Mouse (Mus musculus) CH12.LX (cell line): Measurements from ENCODE around the gene Bola3. TPM values are rescaled to one million over a fixed set of nuclear protein-coding genes. Genes with fewer than 3 reads are reported as not detected.

Experiments
- DNase-seq: peaks from one replicate; pipeline ENCODE4 v3.0.0-alpha.2; 2013; ENCODE audit errors: extremely low read depth
- H3K27ac ChIP-seq: 2 replicates; pipeline ENCODE4 v1.5.1; 2012; ENCODE audit warnings: low read depth, mild to moderate bottlenecking, control low read depth, moderate library complexity; ENCODE audit not compliant: insufficient read depth
- H3K27me3 ChIP-seq: replicated peaks from 2 replicates; pipeline ENCODE3; 2012; ENCODE audit warnings: inconsistent platforms
- H3K36me3 ChIP-seq, 2 experiments: replicated peaks in 1 of 2; 2 replicates each; pipeline versions ENCODE3 to v1.6.1; 2012; ENCODE audit warnings: inconsistent platforms in 1 of 2, low read length in 1 of 2, mild to moderate bottlenecking in 1 of 2, mixed read lengths in 1 of 2, moderate library complexity in 1 of 2; ENCODE audit not compliant: control insufficient read depth in 1 of 2, insufficient read depth in 1 of 2
- H3K4me1 ChIP-seq, 2 experiments: 2 replicates each; pipeline ENCODE4 v1.6.1; 2012; ENCODE audit warnings: inconsistent platforms in 1 of 2, moderate library complexity in 1 of 2; ENCODE audit not compliant: insufficient read depth in 2 of 2, control insufficient read depth in 1 of 2
- H3K4me2 ChIP-seq: 2 replicates; pipeline ENCODE4 v1.6.1; 2012; ENCODE audit warnings: low read depth, mild to moderate bottlenecking, control low read depth; ENCODE audit not compliant: poor library complexity, insufficient read depth, severe bottlenecking
- H3K4me3 ChIP-seq, 3 experiments: fragments of 150-350 bp in 1 of 3; sonication (generic) in 1 of 3; replicated peaks in 1 of 3; 2 replicates each; pipeline versions ENCODE3 to v1.5.1; 2011 to 2012; ENCODE audit warnings: low read depth in 2 of 3, low read length in 2 of 3, mild to moderate bottlenecking in 2 of 3, moderate library complexity in 2 of 3, control low read depth in 1 of 3, improper control_type of control experiment in 1 of 3, inconsistent platforms in 1 of 3, mixed read lengths in 1 of 3; ENCODE audit not compliant: poor library complexity in 1 of 3
- H3K79me2 ChIP-seq: replicated peaks from 2 replicates; pipeline ENCODE4 v1.6.1; 2012; ENCODE audit warnings: mild to moderate bottlenecking, moderate library complexity; ENCODE audit not compliant: control insufficient read depth, poor library complexity, insufficient read depth, severe bottlenecking; ENCODE audit errors: extremely low read depth
- H3K9ac ChIP-seq: 2 replicates; pipeline ENCODE4 v1.6.1; 2012; ENCODE audit warnings: low read depth, mild to moderate bottlenecking, control low read depth, moderate library complexity; ENCODE audit not compliant: insufficient read depth
- H3K9me3 ChIP-seq: replicated peaks from 2 replicates; pipeline ENCODE3; 2012; ENCODE audit warnings: low read length, inconsistent platforms, mixed read lengths
- BHLHE40 ChIP-seq: IDR thresholded peaks from 2 replicates; pipeline ENCODE4 v1.6.1; 2011; ENCODE audit warnings: mild to moderate bottlenecking, low read depth, low read length, improper control_type of control experiment
- CHD2 ChIP-seq: IDR thresholded peaks from 2 replicates; pipeline ENCODE4 v1.6.1; 2011; ENCODE audit warnings: low read length, improper control_type of control experiment
- CTCF ChIP-seq, 2 experiments: IDR thresholded peaks in 1 of 2; conservative IDR thresholded peaks in 1 of 2; 2 replicates each; pipeline ENCODE4 v1.5.1; 2011 to 2012; ENCODE audit warnings: low read depth in 2 of 2, low read length in 2 of 2, improper control_type of control experiment in 1 of 2, inconsistent platforms in 1 of 2, mild to moderate bottlenecking in 1 of 2, moderate library complexity in 1 of 2
- ELF1 ChIP-seq: IDR thresholded peaks from 2 replicates; pipeline ENCODE4 v1.6.1; 2014; ENCODE audit warnings: low read depth, mild to moderate bottlenecking, inconsistent platforms, low read length, improper control_type of control experiment
- ETS1 ChIP-seq: conservative IDR thresholded peaks from 2 replicates; pipeline ENCODE4 v1.6.1; 2012; ENCODE audit warnings: low read depth, mild to moderate bottlenecking, inconsistent platforms, low read length, improper control_type of control experiment, moderate library complexity
- JUN ChIP-seq: IDR thresholded peaks from 2 replicates; pipeline ENCODE4 v1.6.1; 2011; ENCODE audit warnings: low read depth, mild to moderate bottlenecking, low read length, improper control_type of control experiment, moderate library complexity; ENCODE audit not compliant: insufficient read depth
- JUND ChIP-seq: conservative IDR thresholded peaks from 2 replicates; pipeline ENCODE4 v1.6.1; 2011; ENCODE audit warnings: low read depth, low read length, improper control_type of control experiment
- MAZ ChIP-seq: IDR thresholded peaks from 2 replicates; pipeline ENCODE4 v1.6.1; 2012; ENCODE audit warnings: low read depth, mild to moderate bottlenecking, inconsistent platforms, low read length, improper control_type of control experiment, moderate library complexity
- POLR2AphosphoS2 ChIP-seq: IDR thresholded peaks from 2 replicates; pipeline ENCODE4 v1.6.1; 2011; ENCODE audit warnings: low read depth, low read length, improper control_type of control experiment
- RAD21 ChIP-seq: IDR thresholded peaks from 2 replicates; pipeline ENCODE4 v1.6.1; 2011; ENCODE audit warnings: low read depth, mild to moderate bottlenecking, low read length, improper control_type of control experiment, moderate library complexity
- RCOR1 ChIP-seq: conservative IDR thresholded peaks from 2 replicates; pipeline ENCODE4 v1.6.1; 2012; ENCODE audit warnings: low read depth, mild to moderate bottlenecking, inconsistent platforms, low read length, improper control_type of control experiment
- SIN3A ChIP-seq: IDR thresholded peaks from 2 replicates; pipeline ENCODE4 v1.6.1; 2012; ENCODE audit warnings: low read length, improper control_type of control experiment, inconsistent platforms
- SMC3 ChIP-seq: IDR thresholded peaks from 2 replicates; pipeline ENCODE4 v1.6.1; 2011; ENCODE audit warnings: low read depth, low read length, improper control_type of control experiment
- USF1 ChIP-seq: IDR thresholded peaks from 2 replicates; pipeline ENCODE4 v1.6.1; 2014; ENCODE audit warnings: low read depth, mild to moderate bottlenecking, inconsistent platforms, low read length, improper control_type of control experiment
- USF2 ChIP-seq: conservative IDR thresholded peaks from 2 replicates; pipeline ENCODE4 v1.6.1; 2011; ENCODE audit warnings: low read depth, low read length, improper control_type of control experiment
- ZC3H11A ChIP-seq: IDR thresholded peaks from 2 replicates; pipeline ENCODE4 v1.6.1; 2012; ENCODE audit warnings: low read depth, mild to moderate bottlenecking, inconsistent platforms, low read length, improper control_type of control experiment
- ZKSCAN1 ChIP-seq: IDR thresholded peaks from 2 replicates; pipeline ENCODE4 v1.6.1; 2012; ENCODE audit warnings: low read depth, inconsistent platforms, low read length, improper control_type of control experiment, borderline replicate concordance
- ZMIZ1 ChIP-seq: IDR thresholded peaks from 2 replicates; pipeline ENCODE4 v1.6.1; 2012; ENCODE audit warnings: low read depth, mild to moderate bottlenecking, inconsistent platforms, low read length, improper control_type of control experiment
- dilution Hi-C: fragments of 300-500 bp; cut with MboI; formaldehyde crosslinking; loops from 2 replicates; pipeline ENCODE4 v1.14.3; 2020; ENCODE audit warnings: low sequenced_read_pairs; ENCODE audit not compliant: extremely low pct_unique_long_range_greater_than_20kb, extremely low pct_ligation_motif_present
- in situ Hi-C: fragments of 300-500 bp; cut with MboI; formaldehyde crosslinking; loops from 3 replicates; pipeline ENCODE4 v1.14.3; 2019; ENCODE audit warnings: low sequenced_read_pairs, low pct_ligation_motif_present, low pct_unique_long_range_greater_than_20kb, mixed read lengths
- polyA plus RNA-seq: library from polyadenylated mRNA; unstranded; fragments of >175 nt; gene quantifications from 2 replicates; pipeline ENCODE4 v1.2.1, GENCODE M21; 2012; ENCODE audit warnings: low read depth; ENCODE audit not compliant: insufficient read length
- total RNA-seq, 2 experiments: library from RNA; depleted of rRNA; stranded (reverse); fragments of 300-350 nt in 1 of 2; fragments of >200 nt in 1 of 2; gene quantifications; 2 replicates each; pipeline ENCODE4 v1.2.3; 2012 to 2014

Gene Bola3
- total and polyA plus RNA-seq, 3 experiments: 35.3 to 223 (median 60.5) TPM

GRCm38 (mm10) chr6:83351490-83352160 is 2.7 kb downstream of the Bola3 start:
- Histone ChIP-seq H3K4me1 (peaks cover 7 to 19% of the 10 kb centered on the region in 2 experiments), H3K79me2 (no peaks in the 10 kb centered on the region), H3K4me3 (no peak overlapping the region), H3K9ac (no peak overlapping the region), H3K27ac (no peak overlapping the region), H3K4me2 (no peak overlapping the region), H3K27me3 (no peaks in the 10 kb centered on the region), H3K9me3 (no peaks in the 10 kb centered on the region), H3K36me3 (peaks cover 41 to 74% of the 10 kb centered on the region in 2 experiments)
- no peak for TF ChIP-seq RAD21
- no peak for TF ChIP-seq ZKSCAN1
- TF ChIP-seq MAZ: no peak
- TF ChIP-seq USF1: no peak
- no peak for TF ChIP-seq ELF1
- no peak for TF ChIP-seq SMC3
- no peak for TF ChIP-seq ETS1
- TF ChIP-seq JUND: no peak
- no peak for TF ChIP-seq ZC3H11A
- in situ Hi-C loops (loop anchor here (5.0 to 25.0 kb wide), 2 partner anchors 156 to 311 kb away; partner anchors contain the start of genes Clec4f and Dguok), dilution Hi-C loops (no loop called here)
- no peak for DNase-seq

- H3K9me3 ChIP-seq: no peaks in the 10 kb centered on the region
- H3K4me1 ChIP-seq: peaks cover 7 to 19% of the 10 kb centered on the region in 2 experiments
- no peak overlapping the region for H3K9ac ChIP-seq
- no peaks in the 10 kb centered on the region for H3K79me2 ChIP-seq
- dilution Hi-C loops: no loop called here
- no peak overlapping the region for H3K27ac ChIP-seq
- H3K36me3 ChIP-seq: peaks cover 48 to 79% of the 10 kb centered on the region in 2 experiments
- TF ChIP-seq JUN (no peak), MAZ (no peak), BHLHE40 (no peak), RCOR1 (no peak), RAD21 (no peak), SIN3A (no peak), USF1 (no peak), CTCF (conservative IDR thresholded peaks at IDR 0.05 in 1 of 2, IDR thresholded peaks at IDR 0.05 in 1 of 2; ENCODE audit: low read depth in 2 of 2, low read length in 2 of 2) (no peak), ELF1 (no peak), USF2 (no peak), CHD2 (no peak), ZKSCAN1 (no peak), ZMIZ1 (no peak), POLR2AphosphoS2 (no peak)
- TF ChIP-seq, all 38 proteins: peak for 0
- no peak for DNase-seq
- in situ Hi-C loops: loop anchor here (5.0 to 25.0 kb wide), 2 partner anchors 154 to 309 kb away; partner anchors contain the start of genes Clec4f and Dguok
- Histone ChIP-seq H3K27me3 (no peaks in the 10 kb centered on the region), H3K4me2 (no peak overlapping the region), H3K4me3 (no peak overlapping the region)
Observed at GRCm38 (mm10) chr6:83352666-83353410, 3.9 kb downstream of the Bola3 start.
